Mouse (Mus musculus) neural tube, embryonic 14.5 days (tissue): ENCODE data around the gene Tmem45b. TPM values are rescaled to one million over a fixed set of nuclear protein-coding genes. Genes with fewer than 3 reads are reported as not detected.

ENCODE experiments used
- ATAC-seq: fragments of 200-750 bp; cut with Nextera tagmentation; 2 replicates; pipeline ENCODE4 v1.8.0; 2017; ENCODE audit warnings: low read depth, mild to moderate bottlenecking, moderate TSS enrichment, moderate library complexity
- H3K27ac ChIP-seq: fragments of 300-500 bp; sonication (generic); 2 replicates; pipeline ENCODE4 v1.5.1; 2014; ENCODE audit warnings: low read depth, mild to moderate bottlenecking, control low read depth, low read length, moderate library complexity, mixed read lengths
- H3K27me3 ChIP-seq: fragments of 300-500 bp; sonication (generic); 2 replicates; pipeline ENCODE4 v1.6.1; 2014; ENCODE audit warnings: low read length; ENCODE audit not compliant: control insufficient read depth, insufficient read depth
- H3K36me3 ChIP-seq: fragments of 300-500 bp; sonication (generic); 2 replicates; pipeline ENCODE4 v1.6.1; 2014; ENCODE audit warnings: low read length, mixed read lengths; ENCODE audit not compliant: control insufficient read depth, insufficient read depth
- H3K4me1 ChIP-seq: fragments of 300-500 bp; sonication (generic); 2 replicates; pipeline ENCODE4 v1.6.1; 2014; ENCODE audit warnings: low read length; ENCODE audit not compliant: control insufficient read depth, insufficient read depth
- H3K4me2 ChIP-seq: fragments of 300-500 bp; sonication (generic); 2 replicates; pipeline ENCODE4 v1.6.1; 2014; ENCODE audit warnings: mild to moderate bottlenecking, low read depth, low read length, control low read depth
- H3K4me3 ChIP-seq: fragments of 300-500 bp; sonication (generic); 2 replicates; pipeline ENCODE4 v1.5.1; 2014; ENCODE audit warnings: low read depth, low read length, control low read depth, mixed read lengths
- H3K9ac ChIP-seq: fragments of 300-500 bp; sonication (generic); replicated peaks from 2 replicates; pipeline ENCODE4 v1.6.1; 2014; ENCODE audit warnings: low read depth, mild to moderate bottlenecking, control low read depth, low read length, mixed read lengths
- H3K9me3 ChIP-seq: fragments of 300-500 bp; sonication (generic); 2 replicates; pipeline ENCODE4 v1.6.1; 2016; ENCODE audit warnings: low read length; ENCODE audit not compliant: control insufficient read depth
- WGBS: fragments of 180-500 bp; shearing (Covaris S2); extraction: QIAGEN DNeasy Blood & Tissue Kit; methylation state at CpG from one replicate; pipeline ENCODE4 v1.1.7; 2014; 5-methylcytosine and 5-hydroxymethylcytosine counted together
- polyA plus RNA-seq: library from polyadenylated mRNA; unstranded; fragments of >200 nt; fragmentation: Nextera tagmentation; extraction: Ambion mirVana; gene quantifications from 2 replicates; pipeline ENCODE4 v1.2.1, GENCODE M21; 2014

Gene Tmem45b
- polyA plus RNA-seq, 1 experiment from 2014 or later, result 0.25 TPM

GRCm38 (mm10) chr9:31440366-31440765, 23.9 kb downstream of the Tmem45b start:
- Histone ChIP-seq H3K4me2 (no peak overlapping the region), H3K27ac (no peak overlapping the region), H3K4me3 (no peak overlapping the region), H3K36me3 (no peaks in the 10 kb centered on the region), H3K9me3 (no peaks in the 10 kb centered on the region), H3K27me3 (no peaks in the 10 kb centered on the region), H3K4me1 (no peaks in the 10 kb centered on the region), H3K9ac (no peak overlapping the region)
- no peak for ATAC-seq
- WGBS, result 91% methylated on average over 5 of the region's 5 CpGs

- WGBS, result 79% methylated on average over 6 of the region's 6 CpGs
- no peaks in the 10 kb centered on the region for H3K36me3 ChIP-seq
- no peaks in the 10 kb centered on the region for H3K4me1 ChIP-seq
- no peaks in the 10 kb centered on the region for H3K27me3 ChIP-seq
- no peak overlapping the region for H3K4me2 ChIP-seq
- ATAC-seq, result no peak
- H3K9ac ChIP-seq, result no peak overlapping the region
- H3K9me3 ChIP-seq, result no peaks in the 10 kb centered on the region
- no peak overlapping the region for H3K4me3 ChIP-seq
- no peak overlapping the region for H3K27ac ChIP-seq
Observed at GRCm38 (mm10) chr9:31439341-31439740, 24.9 kb downstream of the Tmem45b start.

GRCm38 (mm10) chr9:31438834-31439233, 25.4 kb downstream of the Tmem45b start:
- H3K4me2 ChIP-seq, result no peak overlapping the region
- H3K4me1 ChIP-seq, result no peaks in the 10 kb centered on the region
- H3K27me3 ChIP-seq, result no peaks in the 10 kb centered on the region
- no peak overlapping the region for H3K4me3 ChIP-seq
- no peaks in the 10 kb centered on the region for H3K36me3 ChIP-seq
- H3K9ac ChIP-seq, result no peak overlapping the region
- no peaks in the 10 kb centered on the region for H3K9me3 ChIP-seq
- ATAC-seq, result no peak
- no peak overlapping the region for H3K27ac ChIP-seq
- whole genome bisulfite sequencing, result 62% methylated on average over 5 of the region's 5 CpGs

- Histone ChIP-seq H3K36me3 (no peaks in the 10 kb centered on the region), H3K4me2 (no peak overlapping the region), H3K4me1 (no peaks in the 10 kb centered on the region), H3K27me3 (no peaks in the 10 kb centered on the region), H3K9me3 (no peaks in the 10 kb centered on the region), H3K4me3 (no peak overlapping the region), H3K9ac (no peak overlapping the region), H3K27ac (no peak overlapping the region)
- no peak for ATAC-seq
- WGBS, result 90% methylated on average over 7 of the region's 7 CpGs
Observed at GRCm38 (mm10) chr9:31437861-31438260, 26.4 kb downstream of the Tmem45b start.

GRCm38 (mm10) chr9:31435415-31435814, 28.8 kb downstream of the Tmem45b start:
- 85% methylated on average over 8 of the region's 8 CpGs for WGBS
- Histone ChIP-seq H3K36me3 (no peaks in the 10 kb centered on the region), H3K9me3 (no peaks in the 10 kb centered on the region), H3K4me3 (no peak overlapping the region), H3K4me2 (no peak overlapping the region), H3K27me3 (no peaks in the 10 kb centered on the region), H3K4me1 (no peaks in the 10 kb centered on the region), H3K9ac (no peak overlapping the region), H3K27ac (no peak overlapping the region)
- no peak for ATAC-seq

DNA sequence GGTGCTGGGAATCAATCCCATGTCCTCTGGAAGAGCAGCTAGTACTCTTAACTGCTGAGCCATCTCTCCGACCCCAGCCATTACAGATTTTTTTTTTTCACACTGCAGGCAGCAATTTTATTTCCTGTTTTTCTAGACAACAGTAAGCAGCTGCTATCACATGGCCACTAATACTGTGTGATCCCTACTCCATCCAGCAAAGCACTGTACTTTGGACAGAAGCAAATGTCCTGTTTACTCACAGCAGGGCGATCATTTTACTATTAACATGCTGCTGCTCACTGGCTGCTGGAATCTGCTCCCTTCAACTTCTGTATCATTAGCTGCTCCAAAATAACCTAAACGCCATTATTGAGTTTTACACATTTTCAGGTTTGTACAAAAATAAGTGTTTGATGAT, 30.8 kb downstream of the Tmem45b start:
- H3K4me1 ChIP-seq, result no peaks in the 10 kb centered on the region
- no peak for ATAC-seq
- WGBS, result 92% methylated on average over 3 of the region's 3 CpGs
- H3K4me2 ChIP-seq, result no peak overlapping the region
- no peak overlapping the region for H3K9ac ChIP-seq
- no peaks in the 10 kb centered on the region for H3K9me3 ChIP-seq
- H3K4me3 ChIP-seq, result no peak overlapping the region
- no peaks in the 10 kb centered on the region for H3K36me3 ChIP-seq
- H3K27ac ChIP-seq, result no peak overlapping the region
- H3K27me3 ChIP-seq, result no peaks in the 10 kb centered on the region

DNA sequence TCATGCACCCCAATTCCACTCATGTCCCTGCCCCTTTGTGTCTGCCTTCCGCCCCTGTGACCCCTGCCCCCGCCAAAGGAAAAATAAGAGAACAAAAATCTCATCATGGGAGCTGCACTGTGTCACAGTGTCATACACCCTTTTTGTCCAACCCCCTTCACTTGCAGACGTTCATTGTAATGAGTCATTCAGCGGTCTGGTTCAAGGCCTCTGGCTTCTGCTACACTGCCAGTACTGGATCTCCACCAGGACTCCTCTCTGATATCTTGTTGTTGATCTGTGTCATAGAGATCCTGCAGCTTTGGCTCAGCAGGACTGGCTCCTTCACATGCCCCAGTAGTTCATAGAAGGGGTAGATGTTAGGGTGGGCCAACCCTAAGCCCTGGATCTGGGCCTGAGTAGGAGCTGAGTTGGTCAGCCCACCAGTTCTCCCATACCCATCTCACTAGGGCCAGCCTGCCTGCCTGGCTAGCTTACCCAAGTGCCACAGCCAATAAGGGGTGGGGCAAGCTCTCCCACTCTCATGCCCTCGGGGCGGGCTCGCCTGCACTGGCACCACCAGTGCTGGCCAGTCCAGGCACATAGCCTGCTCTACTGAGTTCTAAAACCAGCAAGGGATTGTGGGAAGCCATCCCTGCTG, 31.8 kb downstream of the Tmem45b start:
- H3K4me1 ChIP-seq, result no peaks in the 10 kb centered on the region
- H3K4me3 ChIP-seq, result no peak overlapping the region
- ATAC-seq, result peak; percentile 38; the same call in 1 of the 2 replicates
- H3K9ac ChIP-seq, result no peak overlapping the region
- no peak overlapping the region for H3K4me2 ChIP-seq
- WGBS, result 84% methylated on average over 7 of the region's 7 CpGs
- no peaks in the 10 kb centered on the region for H3K27me3 ChIP-seq
- no peaks in the 10 kb centered on the region for H3K36me3 ChIP-seq
- H3K9me3 ChIP-seq, result no peaks in the 10 kb centered on the region
- H3K27ac ChIP-seq, result no peak overlapping the region

GRCm38 (mm10) chr9:31431751-31432150, 32.5 kb downstream of the Tmem45b start:
- H3K36me3 ChIP-seq, result no peaks in the 10 kb centered on the region
- no peaks in the 10 kb centered on the region for H3K9me3 ChIP-seq
- H3K4me1 ChIP-seq, result no peaks in the 10 kb centered on the region
- H3K27me3 ChIP-seq, result no peaks in the 10 kb centered on the region
- H3K4me2 ChIP-seq, result no peak overlapping the region
- no peak for ATAC-seq
- no peak overlapping the region for H3K4me3 ChIP-seq
- WGBS, result 82% methylated on average over 5 of the region's 5 CpGs
- no peak overlapping the region for H3K27ac ChIP-seq
- H3K9ac ChIP-seq, result no peak overlapping the region

DNA sequence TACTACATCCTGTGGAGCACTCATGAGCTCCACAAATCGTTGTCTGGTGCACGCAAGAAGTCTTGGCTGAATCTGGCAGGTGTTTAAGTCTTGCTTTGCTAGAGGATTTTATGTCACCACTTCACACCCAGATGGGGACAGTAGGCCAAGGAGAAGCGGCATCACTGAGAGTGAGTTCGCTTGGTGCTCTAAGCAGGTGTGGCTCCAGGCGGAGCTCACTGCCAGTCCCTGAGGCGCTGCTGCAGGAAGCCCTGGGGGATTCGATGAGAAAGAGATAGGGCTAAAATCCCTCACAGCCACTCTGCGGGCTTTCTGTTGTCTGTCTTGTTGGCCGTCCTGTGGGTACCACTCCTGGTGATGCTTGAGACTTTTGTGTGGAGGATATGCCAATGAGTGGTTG, 34.3 kb downstream of the Tmem45b start:
- Histone ChIP-seq H3K27ac (no peak overlapping the region), H3K36me3 (no peaks in the 10 kb centered on the region), H3K4me2 (no peak overlapping the region), H3K4me3 (no peak overlapping the region), H3K9ac (no peak overlapping the region), H3K9me3 (no peaks in the 10 kb centered on the region), H3K27me3 (no peaks in the 10 kb centered on the region), H3K4me1 (no peaks in the 10 kb centered on the region)
- WGBS, result 74% methylated on average over 9 of the region's 9 CpGs
- ATAC-seq, result no peak
